Mouse (Mus musculus) heart, embryonic 16.5 days (tissue): ENCODE results near the gene Olfr1222. TPM values are rescaled to one million over a fixed set of nuclear protein-coding genes. Genes with fewer than 3 reads are reported as not detected.
"Not testable (repeated sequence)": the region's sequence is repeated elsewhere in the genome, so short reads cannot be mapped to it uniquely, and the experiment has no call there.

Experiments
- ATAC-seq: fragments of 200-750 bp; cut with Nextera tagmentation; replicated peaks from 2 replicates; pipeline ENCODE4 v1.8.0; 2017; ENCODE audit warnings: moderate number of reproducible peaks; ENCODE audit not compliant: insufficient read depth, low FRiP score; ENCODE audit errors: extremely low read depth
- H3K27ac ChIP-seq: fragments of 300-500 bp; sonication (generic); 2 replicates; pipeline ENCODE4 v1.5.1; 2014; ENCODE audit warnings: mild to moderate bottlenecking, low read length, control low read depth, moderate library complexity
- H3K27me3 ChIP-seq: fragments of 300-500 bp; sonication (generic); 2 replicates; pipeline ENCODE4 v1.6.1; 2014; ENCODE audit warnings: low read length, mixed read lengths; ENCODE audit not compliant: control insufficient read depth, insufficient read depth
- H3K36me3 ChIP-seq: fragments of 300-500 bp; sonication (generic); 2 replicates; pipeline ENCODE4 v1.6.1; 2014; ENCODE audit not compliant: control insufficient read depth, insufficient read depth
- H3K4me1 ChIP-seq: fragments of 300-500 bp; sonication (generic); 2 replicates; pipeline ENCODE4 v1.6.1; 2014; ENCODE audit warnings: low read length, mixed read lengths; ENCODE audit not compliant: control insufficient read depth, insufficient read depth
- H3K4me2 ChIP-seq: fragments of 300-500 bp; sonication (generic); 2 replicates; pipeline ENCODE4 v1.6.1; 2014; ENCODE audit warnings: low read depth, mild to moderate bottlenecking, control low read depth, low read length
- H3K4me3 ChIP-seq: fragments of 300-500 bp; sonication (generic); 2 replicates; pipeline ENCODE4 v1.5.1; 2014; ENCODE audit warnings: mild to moderate bottlenecking, control low read depth, low read length
- H3K9ac ChIP-seq: fragments of 300-500 bp; sonication (generic); 2 replicates; pipeline ENCODE4 v1.6.1; 2014; ENCODE audit warnings: low read length, control low read depth
- H3K9me3 ChIP-seq: fragments of 300-500 bp; sonication (generic); replicated peaks from 2 replicates; pipeline ENCODE4 v1.6.1; 2016; ENCODE audit warnings: low read length; ENCODE audit not compliant: control insufficient read depth
- WGBS: fragments of 180-500 bp; shearing (Covaris S2); extraction: QIAGEN DNeasy Blood & Tissue Kit; methylation state at CpG from one replicate; pipeline ENCODE4 v1.1.7; 2014; 5-methylcytosine and 5-hydroxymethylcytosine counted together
- polyA plus RNA-seq: library from polyadenylated mRNA; unstranded; fragments of >200 nt; fragmentation: Nextera tagmentation; extraction: Ambion mirVana; gene quantifications from 2 replicates; pipeline ENCODE4 v1.2.1, GENCODE M21; 2015

The Olfr1222 gene
- not detected in 2 replicates for polyA plus RNA-seq

- Histone ChIP-seq H3K36me3 (no peaks in the 10 kb centered on the region), H3K4me2 (no peak within 1 kb of the TSS), H3K4me3 (no peak within 1 kb of the TSS), H3K9me3 (no peaks in the 10 kb centered on the region), H3K9ac (no peak within 1 kb of the TSS), H3K27me3 (no peaks in the 10 kb centered on the region), H3K27ac (no peak within 1 kb of the TSS), H3K4me1 (no peaks in the 10 kb centered on the region)
- no peak for ATAC-seq
- WGBS = 24% methylated on average over 3 of the region's 3 CpGs
These were observed at the start of gene Olfr1222 for GRCm38 (mm10) chr2:89132954-89133353. Gene Olfr1222, minus strand, starts transcription at chr2:89133054.

- H3K36me3 ChIP-seq = no peaks in the 10 kb centered on the region
- no peak within 1 kb of the TSS for H3K4me3 ChIP-seq
- no peak within 1 kb of the TSS for H3K27ac ChIP-seq
- WGBS = 74% methylated on average over 1 of the region's 1 CpGs
- H3K9ac ChIP-seq = no peak within 1 kb of the TSS
- no peaks in the 10 kb centered on the region for H3K9me3 ChIP-seq
- no peaks in the 10 kb centered on the region for H3K27me3 ChIP-seq
- ATAC-seq = no peak
- no peak within 1 kb of the TSS for H3K4me2 ChIP-seq
- no peaks in the 10 kb centered on the region for H3K4me1 ChIP-seq
These were observed 41.7 kb upstream of the Olfr1222 start, which contains the start of gene Olfr1225 for GRCm38 (mm10) chr2:89174569-89174968. Gene Olfr1225, minus strand, starts transcription at chr2:89174669.

- H3K27me3 ChIP-seq, H3K4me2 ChIP-seq, ATAC-seq, H3K27ac ChIP-seq, H3K9ac ChIP-seq, H3K4me3 ChIP-seq, H3K9me3 ChIP-seq, H3K36me3 ChIP-seq, H3K4me1 ChIP-seq: not testable (repeated sequence)
- WGBS = 80% methylated on average over 4 of the region's 4 CpGs
These were observed 31.9 kb upstream of the Olfr1222 start for GRCm38 (mm10) chr2:89164711-89165110.

GRCm38 (mm10) chr2:89163991-89164390 is 31.1 kb upstream of the Olfr1222 start, which contains the start of gene Olfr1224-ps1:
Gene Olfr1224-ps1, minus strand, starts transcription at chr2:89164091.
- not testable (repeated sequence) for H3K9me3 ChIP-seq, H3K4me2 ChIP-seq, H3K4me3 ChIP-seq, H3K27ac ChIP-seq, H3K9ac ChIP-seq, H3K4me1 ChIP-seq, ATAC-seq, H3K36me3 ChIP-seq, H3K27me3 ChIP-seq
- WGBS = 85% methylated on average over 8 of the region's 8 CpGs

- ATAC-seq = no peak
- WGBS = 67% methylated on average over 1 of the region's 1 CpGs
- Histone ChIP-seq H3K4me1 (no peaks in the 10 kb centered on the region), H3K36me3 (no peaks in the 10 kb centered on the region), H3K27ac (no peak within 1 kb of the TSS), H3K9me3 (no peaks in the 10 kb centered on the region), H3K27me3 (no peaks in the 10 kb centered on the region), H3K4me2 (no peak within 1 kb of the TSS), H3K9ac (no peak within 1 kb of the TSS), H3K4me3 (no peak within 1 kb of the TSS)
These were observed 18.6 kb upstream of the Olfr1222 start, which contains the start of gene Olfr1223 for GRCm38 (mm10) chr2:89151460-89151859. Gene Olfr1223, minus strand, starts transcription at chr2:89151560.

- H3K4me3 ChIP-seq = no peak within 1 kb of the TSS
- H3K9me3 ChIP-seq = no peaks in the 10 kb centered on the region
- WGBS = 73% methylated on average over 2 of the region's 2 CpGs
- no peaks in the 10 kb centered on the region for H3K27me3 ChIP-seq
- H3K27ac ChIP-seq = no peak within 1 kb of the TSS
- H3K4me1 ChIP-seq = no peaks in the 10 kb centered on the region
- no peak for ATAC-seq
- H3K9ac ChIP-seq = no peak within 1 kb of the TSS
- no peak within 1 kb of the TSS for H3K4me2 ChIP-seq
- no peaks in the 10 kb centered on the region for H3K36me3 ChIP-seq
These were observed 15.7 kb downstream of the Olfr1222 start, which contains the start of gene Olfr1221 for GRCm38 (mm10) chr2:89117183-89117582. Gene Olfr1221, minus strand, starts transcription at chr2:89117283.

- H3K36me3 ChIP-seq = no peaks in the 10 kb centered on the region
- WGBS = 70% methylated on average over 3 of the region's 3 CpGs
- no peak for ATAC-seq
- H3K4me3 ChIP-seq = no peak within 1 kb of the TSS
- no peaks in the 10 kb centered on the region for H3K27me3 ChIP-seq
- H3K9me3 ChIP-seq = no peaks in the 10 kb centered on the region
- H3K4me2 ChIP-seq = no peak within 1 kb of the TSS
- no peak within 1 kb of the TSS for H3K9ac ChIP-seq
- no peak within 1 kb of the TSS for H3K27ac ChIP-seq
- H3K4me1 ChIP-seq = no peaks in the 10 kb centered on the region
These were observed 26.1 kb downstream of the Olfr1222 start, which contains the start of gene Olfr1220 for GRCm38 (mm10) chr2:89106735-89107134. Gene Olfr1220, minus strand, starts transcription at chr2:89106835.

- Histone ChIP-seq H3K36me3 (no peaks in the 10 kb centered on the region), H3K4me3 (no peak overlapping the region), H3K9ac (no peak overlapping the region), H3K4me2 (no peak overlapping the region), H3K27ac (no peak overlapping the region), H3K4me1 (no peaks in the 10 kb centered on the region), H3K27me3 (no peaks in the 10 kb centered on the region), H3K9me3 (no peaks in the 10 kb centered on the region)
- ATAC-seq = no peak
These were observed 27.2 kb downstream of the Olfr1222 start for GRCm38 (mm10) chr2:89105651-89106050.

- Histone ChIP-seq H3K27me3 (no peaks in the 10 kb centered on the region), H3K4me3 (no peak overlapping the region), H3K9ac (no peak overlapping the region), H3K9me3 (no peaks in the 10 kb centered on the region), H3K36me3 (no peaks in the 10 kb centered on the region), H3K4me1 (no peaks in the 10 kb centered on the region), H3K27ac (no peak overlapping the region), H3K4me2 (no peak overlapping the region)
- ATAC-seq = no peak
- WGBS = 91% methylated on average over 1 of the region's 1 CpGs
These were observed 39.0 kb downstream of the Olfr1222 start for GRCm38 (mm10) chr2:89093848-89094247.
